Mouse (Mus musculus): ENCODE data around the gene Olfr299.

The Olfr299 gene

GRCm38 (mm10) chr7:86459621-86460020, at the start of gene Olfr299:
Olfr299 (plus strand) TSS chr7:86459921.
- no peak for DNase-seq

- no peak for DNase-seq
Measured at GRCm38 (mm10) chr7:86492384-86492783, 32.7 kb downstream of the Olfr299 start, which contains the start of gene Olfr298. Olfr298 (minus strand) TSS chr7:86492484.

Measured in lung, postnatal 14 days (tissue).